Mouse (Mus musculus) brown adipose tissue, adult 24 weeks (tissue): ENCODE measurements around the gene Dlk2. TPM values are rescaled to one million over a fixed set of nuclear protein-coding genes. Genes with fewer than 3 reads are reported as not detected.

ENCODE experiments used
- H3K27ac ChIP-seq: fragments of 200-500 bp; replicated peaks from 2 replicates; pipeline ENCODE4 v1.5.1; 2012; ENCODE audit warnings: low read depth, mild to moderate bottlenecking, low read length
- H3K4me1 ChIP-seq: fragments of 200-500 bp; 2 replicates; pipeline ENCODE4 v1.6.1; 2012; ENCODE audit warnings: low read length, mixed read lengths; ENCODE audit not compliant: control insufficient read depth, insufficient read depth, insufficient read length
- H3K4me3 ChIP-seq: fragments of 200-500 bp; 2 replicates; pipeline ENCODE4 v1.5.1; 2012; ENCODE audit warnings: low read depth, mild to moderate bottlenecking, low read length, moderate library complexity; ENCODE audit not compliant: insufficient read depth
- polyA plus RNA-seq: library from polyadenylated mRNA; stranded (reverse); fragments of >200 nt; gene quantifications from 2 replicates; pipeline ENCODE4 v1.2.4, GENCODE M21; 2012; ENCODE audit not compliant: missing spikeins, insufficient read depth, insufficient read length

Dlk2 gene
- polyA plus RNA-seq, 1 experiment = not detected

- peak overlapping the region; percentile 90 for H3K4me3 ChIP-seq
- H3K4me1 ChIP-seq = 0 out of 2 replicates have a peak, but pooled peaks cover 3% of the 10 kb centered on the region
- H3K27ac ChIP-seq = peak overlapping the region; percentile 68
Measured at GRCm38 (mm10) chr17:46327413-46327905, 30.2 kb downstream of the Dlk2 start.

DNA sequence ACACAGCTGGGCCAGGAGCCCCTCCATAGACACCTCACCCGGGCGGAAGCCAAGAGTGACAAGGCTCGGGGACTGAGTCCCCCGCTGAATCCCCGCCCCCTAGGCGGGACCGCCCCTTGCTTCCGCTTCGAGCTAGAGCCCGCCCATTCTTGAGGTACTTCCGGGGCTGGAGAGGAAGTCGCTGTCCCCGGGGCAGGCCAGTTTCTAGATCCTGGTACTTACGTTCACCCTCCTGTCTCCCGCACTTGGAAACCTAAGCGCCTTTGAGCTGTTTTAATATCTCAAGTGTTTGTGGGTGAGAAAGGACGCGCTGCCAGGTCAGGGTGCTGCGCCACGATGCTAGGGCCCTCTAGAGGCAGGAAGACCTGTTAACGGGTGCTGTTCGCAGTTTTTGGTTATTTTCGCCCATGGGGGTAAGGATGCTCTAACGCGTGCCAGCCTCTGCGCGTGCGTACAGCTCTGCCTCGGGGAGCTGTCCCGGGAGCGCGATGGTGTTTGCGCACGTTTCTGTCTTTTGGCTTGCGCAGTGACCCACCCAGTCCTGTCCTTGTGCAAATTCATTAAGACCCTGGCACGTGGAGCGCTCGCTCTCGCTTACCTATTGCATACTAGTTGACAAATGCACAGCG lies 30.8 kb downstream of the Dlk2 start, which contains the start of gene Abcc10:
Gene Abcc10, minus strand, starts transcription at position 447 of the 629 bp plus-strand sequence.
- Histone ChIP-seq H3K4me3 (peak within 1 kb of the TSS; percentile 90), H3K4me1 (0 out of 2 replicates have a peak, but pooled peaks cover 3% of the 10 kb centered on the region), H3K27ac (peak within 1 kb of the TSS; percentile 68)

DNA sequence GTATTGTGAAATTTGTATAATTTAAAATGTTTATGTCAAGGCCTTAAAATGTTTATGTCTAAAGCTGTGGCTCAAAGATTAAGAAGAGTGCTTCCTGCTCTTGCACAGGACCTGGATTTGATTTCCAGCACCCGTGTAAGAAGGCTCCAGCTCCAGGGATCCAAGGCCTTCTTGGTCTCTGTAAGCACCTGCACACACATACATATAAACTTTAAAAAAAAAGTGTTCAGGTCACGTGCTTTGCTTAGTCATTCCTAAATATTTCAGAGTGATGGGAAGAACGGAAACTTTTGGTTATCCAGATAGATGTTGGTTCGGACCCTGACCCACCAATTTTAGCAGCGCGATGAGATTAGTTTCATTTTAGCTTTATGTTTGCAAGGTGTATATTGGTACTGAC lies 31.5 kb downstream of the Dlk2 start:
- Histone ChIP-seq H3K27ac (no peak overlapping the region), H3K4me1 (0 out of 2 replicates have a peak, but pooled peaks cover 3% of the 10 kb centered on the region), H3K4me3 (no peak overlapping the region)

GRCm38 (mm10) chr17:46336475-46336874 lies 39.3 kb downstream of the Dlk2 start:
- Histone ChIP-seq H3K4me3 (no peak overlapping the region), H3K4me1 (no peaks in the 10 kb centered on the region), H3K27ac (no peak overlapping the region)

- Histone ChIP-seq H3K27ac (no peak overlapping the region), H3K4me3 (no peak overlapping the region), H3K4me1 (no peaks in the 10 kb centered on the region)
Measured at GRCm38 (mm10) chr17:46341208-46341607, 44.0 kb downstream of the Dlk2 start.

DNA sequence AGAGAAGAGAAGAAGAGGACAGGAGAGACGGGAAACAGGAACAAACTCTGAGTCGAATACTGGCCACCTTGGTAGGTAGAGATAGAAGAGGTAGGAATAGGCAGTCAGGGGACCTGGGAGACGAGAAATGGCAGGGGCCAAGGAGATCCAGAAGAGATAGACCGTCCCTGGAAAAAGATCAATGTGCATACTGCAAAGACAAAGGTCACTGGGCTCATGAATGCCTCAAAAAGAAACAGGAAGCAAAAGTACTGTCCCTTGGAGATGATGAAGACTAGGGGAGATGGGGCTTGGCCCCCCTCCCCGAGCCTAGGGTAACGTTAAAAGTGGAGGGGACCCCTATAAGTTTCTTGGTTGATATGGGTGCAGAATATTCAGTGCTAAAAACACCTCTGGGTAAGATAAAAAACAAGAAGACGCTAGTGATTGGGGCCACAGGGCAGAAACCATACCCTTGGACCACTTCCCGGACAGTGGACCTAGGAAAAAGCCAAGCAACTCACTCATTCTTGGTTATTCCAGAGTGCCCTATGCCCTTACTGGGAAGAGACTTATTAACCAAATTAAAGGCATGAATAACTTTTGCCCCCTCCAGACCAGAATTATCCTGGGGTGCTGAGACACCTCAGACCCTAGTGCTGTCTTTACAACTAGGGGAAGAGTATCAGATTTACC lies 53.9 kb downstream of the Dlk2 start:
- no peak overlapping the region for H3K27ac ChIP-seq
- H3K4me3 ChIP-seq = no peak overlapping the region
- no peaks in the 10 kb centered on the region for H3K4me1 ChIP-seq

Other genes starting within 250 kb of the Dlk2 start
- gene Mrps18a, start 186.4 kb upstream of the Dlk2 start, polyA plus RNA-seq = 113 and 150 TPM in 2 replicates
- 1.3 TPM in 1 of 2 replicates, not detected in the other for gene Rsph9, start 153.2 kb upstream of the Dlk2 start, polyA plus RNA-seq
- gene Mad2l1bp, start 143.9 kb upstream of the Dlk2 start, polyA plus RNA-seq = 4.2 and 4.9 TPM in 2 replicates
- gene Gtpbp2, start 136.4 kb upstream of the Dlk2 start, polyA plus RNA-seq = 19.3 and 23.4 TPM in 2 replicates
- 4.3 and 5.3 TPM in 2 replicates for gene Polh, start 94.8 kb upstream of the Dlk2 start, polyA plus RNA-seq
- gene Xpo5, start 94.6 kb upstream of the Dlk2 start, polyA plus RNA-seq = 8.5 and 9.2 TPM in 2 replicates
- gene Polr1c, start 49.4 kb upstream of the Dlk2 start, polyA plus RNA-seq = 19.9 and 29.9 TPM in 2 replicates
- 63.4 and 66.1 TPM in 2 replicates for gene Yipf3, start 49.3 kb upstream of the Dlk2 start, polyA plus RNA-seq
- not detected in 2 replicates for gene Lrrc73, start 43.9 kb upstream of the Dlk2 start, polyA plus RNA-seq
- 8.6 and 13.5 TPM in 2 replicates for gene Tjap1, start 14.4 kb upstream of the Dlk2 start, polyA plus RNA-seq
- 2.7 and 3.5 TPM in 2 replicates for gene Abcc10, start 30.9 kb downstream of the Dlk2 start, polyA plus RNA-seq
- gene Zfp318, start 86.3 kb downstream of the Dlk2 start, polyA plus RNA-seq = 8.0 and 12.4 TPM in 2 replicates
- gene Crip3, start 131.5 kb downstream of the Dlk2 start, polyA plus RNA-seq = not detected in 2 replicates
- gene Slc22a7, start 141.0 kb downstream of the Dlk2 start, polyA plus RNA-seq = not detected in 2 replicates
- gene Ttbk1, start 190.3 kb downstream of the Dlk2 start, polyA plus RNA-seq = not detected in 2 replicates
- 0.87 TPM in 1 of 2 replicates, not detected in the other for gene Dnph1, start 199.3 kb downstream of the Dlk2 start, polyA plus RNA-seq
- 11.6 and 14.5 TPM in 2 replicates for gene Cul9, start 249.0 kb downstream of the Dlk2 start, polyA plus RNA-seq